Mouse (Mus musculus) CH12F3 (cell line): ENCODE data around the gene Cmtm8.

Experiments used
- in situ Hi-C: fragments of 300-500 bp; cut with MboI; formaldehyde crosslinking; loops from 2 replicates; pipeline ENCODE4 v1.14.3; 2020; ENCODE audit warnings: low sequenced_read_pairs

The Cmtm8 gene

GRCm38 (mm10) chr9:114824166-114824565 lies 19.8 kb downstream of the Cmtm8 start:
- in situ Hi-C loops = no loop called here

- in situ Hi-C loops = no loop called here
These were observed 22.2 kb downstream of the Cmtm8 start for GRCm38 (mm10) chr9:114821548-114822289.

GRCm38 (mm10) chr9:114818918-114819317 lies 25.0 kb downstream of the Cmtm8 start:
- in situ Hi-C loops = no loop called here

GRCm38 (mm10) chr9:114817012-114817411 lies 26.9 kb downstream of the Cmtm8 start:
- in situ Hi-C loops = no loop called here

GRCm38 (mm10) chr9:114816121-114816520 lies 27.8 kb downstream of the Cmtm8 start:
- in situ Hi-C loops = no loop called here

- in situ Hi-C loops = no loop called here
These were observed 28.6 kb downstream of the Cmtm8 start for GRCm38 (mm10) chr9:114815315-114815714.

GRCm38 (mm10) chr9:114812001-114812400 lies 32.0 kb downstream of the Cmtm8 start:
- in situ Hi-C loops = no loop called here

- in situ Hi-C loops = no loop called here
These were observed 33.1 kb downstream of the Cmtm8 start for GRCm38 (mm10) chr9:114810837-114811236.

GRCm38 (mm10) chr9:114808671-114809070 lies 35.3 kb downstream of the Cmtm8 start:
- in situ Hi-C loops = no loop called here

GRCm38 (mm10) chr9:114807261-114807660 lies 36.7 kb downstream of the Cmtm8 start:
- in situ Hi-C loops = no loop called here

GRCm38 (mm10) chr9:114805151-114805671 lies 38.7 kb downstream of the Cmtm8 start:
- in situ Hi-C loops = no loop called here

- in situ Hi-C loops = no loop called here
These were observed 41.8 kb downstream of the Cmtm8 start for GRCm38 (mm10) chr9:114802191-114802590.

- in situ Hi-C loops = no loop called here
These were observed 42.7 kb downstream of the Cmtm8 start for GRCm38 (mm10) chr9:114801301-114801700.

GRCm38 (mm10) chr9:114799498-114800107 lies 44.4 kb downstream of the Cmtm8 start:
- in situ Hi-C loops = loop anchor here (10.0 kb wide), 1 partner anchor 85 kb away; no protein-coding TSS in a partner anchor

- in situ Hi-C loops = loop anchor here (10.0 kb wide), 1 partner anchor 86 kb away; no protein-coding TSS in a partner anchor
These were observed 45.1 kb downstream of the Cmtm8 start for GRCm38 (mm10) chr9:114798845-114799244.

GRCm38 (mm10) chr9:114797329-114798004 lies 46.5 kb downstream of the Cmtm8 start:
- in situ Hi-C loops = loop anchor here (10.0 kb wide), 1 partner anchor 87 kb away; no protein-coding TSS in a partner anchor

GRCm38 (mm10) chr9:114796473-114797050 lies 47.4 kb downstream of the Cmtm8 start:
- in situ Hi-C loops = loop anchor here (10.0 kb wide), 1 partner anchor 88 kb away; no protein-coding TSS in a partner anchor

GRCm38 (mm10) chr9:114794491-114794890 lies 49.5 kb downstream of the Cmtm8 start:
- in situ Hi-C loops = loop anchor here (10.0 kb wide), 1 partner anchor 90 kb away; no protein-coding TSS in a partner anchor

- in situ Hi-C loops = loop anchor here (10.0 kb wide), 1 partner anchor 91 kb away; no protein-coding TSS in a partner anchor
These were observed 50.1 kb downstream of the Cmtm8 start for GRCm38 (mm10) chr9:114793764-114794295.

GRCm38 (mm10) chr9:114789989-114790388 lies 54.0 kb downstream of the Cmtm8 start:
- in situ Hi-C loops = loop anchor here (10.0 kb wide), 1 partner anchor 95 kb away; no protein-coding TSS in a partner anchor
